Mouse (Mus musculus) hindbrain, postnatal 0 days (tissue): ENCODE measurements around the gene Tmem33. TPM values are rescaled to one million over a fixed set of nuclear protein-coding genes. Genes with fewer than 3 reads are reported as not detected.

Experiments
- ATAC-seq: fragments of 200-750 bp; cut with Nextera tagmentation; 2 replicates; pipeline ENCODE4 v1.8.0; 2017; ENCODE audit warnings: mild to moderate bottlenecking, moderate TSS enrichment, moderate library complexity
- DNase-seq: peaks from one replicate; pipeline ENCODE4 v3.0.0-alpha.2; 2015; ENCODE audit warnings: low spot score
- H3K27ac ChIP-seq: fragments of 300-500 bp; sonication (generic); 2 replicates; pipeline ENCODE4 v1.5.1; 2014; ENCODE audit warnings: mild to moderate bottlenecking
- H3K27me3 ChIP-seq: fragments of 300-500 bp; sonication (generic); 2 replicates; pipeline ENCODE4 v1.6.1; 2014; ENCODE audit warnings: low read length, mixed read lengths; ENCODE audit not compliant: insufficient read depth
- H3K36me3 ChIP-seq: fragments of 300-500 bp; sonication (generic); 2 replicates; pipeline ENCODE4 v1.6.1; 2014; ENCODE audit warnings: low read length, mixed read lengths; ENCODE audit not compliant: insufficient read depth
- H3K4me1 ChIP-seq: fragments of 300-500 bp; sonication (generic); 2 replicates; pipeline ENCODE4 v1.6.1; 2014; ENCODE audit warnings: antibody characterized with exemption, low read length, mixed read lengths; ENCODE audit not compliant: insufficient read depth
- H3K4me2 ChIP-seq: fragments of 300-500 bp; sonication (generic); 2 replicates; pipeline ENCODE4 v1.6.1; 2014; ENCODE audit warnings: low read depth, mild to moderate bottlenecking, low read length, moderate library complexity, mixed read lengths
- H3K4me3 ChIP-seq: fragments of 300-500 bp; sonication (generic); 2 replicates; pipeline ENCODE4 v1.5.1; 2014; ENCODE audit warnings: low read length
- H3K9ac ChIP-seq: fragments of 300-500 bp; sonication (generic); replicated peaks from 2 replicates; pipeline ENCODE4 v1.6.1; 2014; ENCODE audit warnings: mild to moderate bottlenecking, low read length, moderate library complexity, mixed read lengths
- H3K9me3 ChIP-seq: fragments of 300-500 bp; sonication (generic); 2 replicates; pipeline ENCODE4 v1.6.1; 2016; ENCODE audit warnings: low read length, mixed read lengths
- CTCF ChIP-seq: IDR thresholded peaks from 2 replicates; pipeline ENCODE4 v1.5.1; 2016; ENCODE audit warnings: antibody characterized with exemption, control low read depth, low read depth
- WGBS: fragments of 180-500 bp; shearing (Covaris S2); extraction: QIAGEN DNeasy Blood & Tissue Kit; methylation state at CpG from one replicate; pipeline ENCODE4 v1.1.7; 2014; 5-methylcytosine and 5-hydroxymethylcytosine counted together
- polyA plus RNA-seq: library from polyadenylated mRNA; unstranded; fragments of >200 nt; fragmentation: Nextera tagmentation; extraction: Ambion mirVana; gene quantifications from 2 replicates; pipeline ENCODE4 v1.2.1, GENCODE M21; 2015
- total RNA-seq: library from RNA; depleted of rRNA; stranded (reverse); fragments of >200 nt; gene quantifications from 2 replicates; pipeline ENCODE4 v1.2.3, GENCODE M21; 2014

Tmem33 gene
- total and polyA plus RNA-seq, 2 experiments from 2014 or later, result 61.5 to 83.3 TPM

DNA sequence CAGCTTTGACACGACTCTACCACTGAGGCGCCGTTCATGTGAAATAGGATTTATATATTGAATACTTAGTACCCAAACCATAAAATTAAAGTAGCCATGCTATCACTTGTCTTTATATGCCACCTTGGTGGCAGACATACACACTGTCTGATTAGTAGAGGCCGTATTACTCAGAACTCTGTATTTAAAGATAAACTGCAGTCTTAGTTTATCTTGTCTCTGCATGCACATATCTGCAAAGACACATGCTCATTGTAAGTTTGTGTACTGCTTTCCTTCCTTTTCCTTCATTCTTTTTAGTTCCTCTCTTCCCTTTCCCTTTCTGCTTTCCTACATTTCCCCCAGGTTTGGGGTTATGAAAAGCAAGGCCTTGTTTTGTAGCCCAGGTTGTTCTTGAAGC is 20.0 kb downstream of the Tmem33 start:
- 94% methylated on average over 4 of the region's 4 CpGs for WGBS
- no peaks in the 10 kb centered on the region for H3K9me3 ChIP-seq

GRCm38 (mm10) chr5:67295029-67295428 is 34.7 kb downstream of the Tmem33 start:
- no peaks in the 10 kb centered on the region; the same call in none of the 2 replicates for H3K36me3 ChIP-seq
- H3K9me3 ChIP-seq, result no peaks in the 10 kb centered on the region
- no peak for TF ChIP-seq CTCF
- no peaks in the 10 kb centered on the region for H3K4me1 ChIP-seq
- H3K27ac ChIP-seq, result no peak overlapping the region
- no peaks in the 10 kb centered on the region for H3K27me3 ChIP-seq
- DNase-seq (no peak), ATAC-seq (no peak)
- H3K4me2 ChIP-seq, result no peak overlapping the region
- no peak overlapping the region for H3K9ac ChIP-seq
- WGBS, result 88% methylated on average over 3 of the region's 3 CpGs
- no peak overlapping the region for H3K4me3 ChIP-seq

More for the DNA sequence above, 20.0 kb downstream of the Tmem33 start:
- no peak overlapping the region for H3K9ac ChIP-seq
- no peak for ATAC-seq
- H3K36me3 ChIP-seq, result peaks cover 21% of the 10 kb centered on the region; the same call in 1 of the 2 replicates
- H3K4me3 ChIP-seq, result no peak overlapping the region
- no peaks in the 10 kb centered on the region for H3K27me3 ChIP-seq
- no peaks in the 10 kb centered on the region for H3K4me1 ChIP-seq
- no peak for TF ChIP-seq CTCF
- no peak overlapping the region for H3K4me2 ChIP-seq
- no peak overlapping the region for H3K27ac ChIP-seq
- DNase-seq, result no peak

- Histone ChIP-seq H3K4me2 (no peak overlapping the region), H3K27me3 (no peaks in the 10 kb centered on the region), H3K4me3 (no peak overlapping the region), H3K4me1 (no peaks in the 10 kb centered on the region), H3K9me3 (no peaks in the 10 kb centered on the region), H3K27ac (no peak overlapping the region), H3K36me3 (no peaks in the 10 kb centered on the region; the same call in none of the 2 replicates), H3K9ac (no peak overlapping the region)
- DNase-seq (no peak), ATAC-seq (no peak)
- TF ChIP-seq CTCF, result no peak
- 81% methylated on average over 6 of the region's 6 CpGs for WGBS
These were observed 35.3 kb downstream of the Tmem33 start for GRCm38 (mm10) chr5:67295682-67296081.

- ATAC-seq, result no peak
- WGBS, result 93% methylated on average over 1 of the region's 1 CpGs
- no peak overlapping the region for H3K9ac ChIP-seq
- no peaks in the 10 kb centered on the region for H3K9me3 ChIP-seq
- no peak overlapping the region for H3K4me2 ChIP-seq
- no peaks in the 10 kb centered on the region for H3K27me3 ChIP-seq
- H3K27ac ChIP-seq, result no peak overlapping the region
- H3K4me1 ChIP-seq, result no peaks in the 10 kb centered on the region
- no peaks in the 10 kb centered on the region; the same call in none of the 2 replicates for H3K36me3 ChIP-seq
- no peak for TF ChIP-seq CTCF
- H3K4me3 ChIP-seq, result no peak overlapping the region
- no peak for DNase-seq
These were observed 35.8 kb downstream of the Tmem33 start for GRCm38 (mm10) chr5:67296171-67296570.

DNA sequence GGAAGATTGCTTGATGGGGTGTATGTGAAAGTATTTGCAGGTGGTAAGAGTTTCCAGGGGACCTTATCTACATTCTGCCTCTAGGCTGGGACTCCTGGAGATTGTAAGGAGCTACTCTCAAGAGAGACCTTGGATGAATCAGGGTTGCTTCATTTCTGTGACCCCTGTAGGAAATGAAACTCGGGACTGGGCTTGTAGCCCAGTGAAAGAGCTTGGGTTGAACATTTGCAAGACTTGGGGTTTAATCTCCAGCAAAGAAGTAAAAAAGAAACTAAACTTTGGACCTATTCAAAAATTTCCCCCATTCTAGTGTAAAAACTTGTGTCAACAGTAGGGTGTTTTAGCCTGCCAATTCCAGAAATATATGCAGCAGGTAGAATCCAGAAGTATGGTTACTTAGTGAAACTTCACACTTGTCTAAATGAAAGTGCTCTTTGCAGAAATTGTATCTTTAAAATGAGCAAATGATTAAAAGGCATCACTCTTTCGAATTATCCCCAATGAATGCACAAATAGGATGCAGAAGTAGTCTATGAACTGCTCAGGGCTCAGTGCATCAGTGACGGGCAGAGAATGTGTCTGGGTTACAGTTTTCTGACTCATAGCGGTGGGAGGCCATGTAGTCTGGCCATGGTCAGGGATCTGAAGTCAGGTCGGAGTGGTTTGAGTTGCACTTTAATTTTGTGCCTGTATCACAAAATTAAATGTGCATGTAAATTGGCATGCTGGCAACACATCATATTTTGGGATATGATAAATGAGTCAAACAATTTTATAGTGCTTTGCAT is 36.9 kb downstream of the Tmem33 start:
- Histone ChIP-seq H3K27ac (no peak overlapping the region), H3K4me1 (no peaks in the 10 kb centered on the region), H3K36me3 (no peaks in the 10 kb centered on the region; the same call in none of the 2 replicates), H3K4me3 (no peak overlapping the region), H3K9ac (no peak overlapping the region), H3K4me2 (no peak overlapping the region), H3K27me3 (no peaks in the 10 kb centered on the region), H3K9me3 (no peaks in the 10 kb centered on the region)
- no peak for TF ChIP-seq CTCF
- ATAC-seq (no peak), DNase-seq (no peak)
- WGBS, result 88% methylated on average over 5 of the region's 5 CpGs

DNA sequence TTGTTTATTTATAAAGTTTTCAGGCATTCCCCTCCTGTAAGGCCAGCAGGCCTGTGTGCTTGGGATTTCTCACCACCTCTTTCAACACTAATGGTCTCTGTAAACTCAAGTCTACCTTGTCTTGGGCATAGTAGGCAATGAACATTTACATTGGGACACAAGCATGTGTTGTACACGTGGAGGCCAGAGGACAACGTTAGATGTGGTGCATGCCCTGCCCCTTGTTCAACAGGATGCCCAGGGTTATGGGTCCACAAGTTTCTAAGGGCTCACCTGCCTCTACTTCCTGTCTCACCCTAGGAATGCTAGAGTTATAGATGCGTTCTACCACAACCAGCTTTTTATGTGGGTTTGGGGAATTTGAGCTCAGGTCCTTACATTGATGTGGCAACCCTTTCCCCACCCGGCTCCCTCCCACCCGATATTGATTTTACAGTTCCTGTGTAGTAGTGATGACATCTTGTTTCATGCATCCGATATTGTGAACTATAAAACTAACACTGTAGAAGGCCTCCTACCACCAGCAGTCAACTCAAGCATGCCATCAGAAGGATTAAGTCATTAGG is 39.6 kb downstream of the Tmem33 start:
- no peak overlapping the region for H3K27ac ChIP-seq
- 91% methylated on average over 6 of the region's 6 CpGs for WGBS

More for the DNA sequence above, 39.6 kb downstream of the Tmem33 start:
- DNase-seq, result no peak
- no peak for ATAC-seq
- Histone ChIP-seq H3K4me2 (no peak overlapping the region), H3K27me3 (no peaks in the 10 kb centered on the region), H3K4me3 (no peak overlapping the region), H3K4me1 (no peaks in the 10 kb centered on the region), H3K36me3 (no peaks in the 10 kb centered on the region), H3K9ac (no peak overlapping the region), H3K9me3 (no peaks in the 10 kb centered on the region)
- no peak for TF ChIP-seq CTCF
